ENCODE assay signal across 8 mouse cellular contexts in genomic region chr17:45474669-45475465, GRCm38 (mm10). TPM values are rescaled to one million over a fixed set of nuclear protein-coding genes. Genes with fewer than 3 reads are reported as not detected.
DNase-seq lines count a peak whose midpoint lies in the region; ATAC-seq lines count a peak whose summit lies in the region.

Gene Spats1 (minus strand): TSS chr17:45475415.

- peaks cover 17% of the 10 kb centered on the region for H3K4me1 ChIP-seq in embryonic facial prominence, embryonic 10.5 days
- H3K4me1 ChIP-seq in limb, embryonic 13.5 days: 0 out of 2 replicates have a peak, but pooled peaks cover 8% of the 10 kb centered on the region
- peaks cover 11% of the 10 kb centered on the region for H3K4me1 ChIP-seq in midbrain, embryonic 15.5 days

- no peaks in the 10 kb centered on the region for H3K9me3 ChIP-seq in embryonic facial prominence, embryonic 10.5 days
- H3K9me3 ChIP-seq in limb, embryonic 13.5 days: no peaks in the 10 kb centered on the region
- H3K9me3 ChIP-seq in midbrain, embryonic 15.5 days: no peaks in the 10 kb centered on the region

- peaks cover 55% of the 10 kb centered on the region for H3K27me3 ChIP-seq in embryonic facial prominence, embryonic 10.5 days (replicated peaks; ENCODE audit: low read depth, poor library complexity, severe bottlenecking)
- peaks cover 34% of the 10 kb centered on the region for H3K27me3 ChIP-seq in limb, embryonic 13.5 days
- no peaks in the 10 kb centered on the region; the same call in 1 of the 2 replicates for H3K27me3 ChIP-seq in midbrain, embryonic 15.5 days (replicated peaks)
- H3K27me3 ChIP-seq in splenic B cell, adult 2 months (ENCODE audit: control insufficient read depth, insufficient read depth, low read length, poor library complexity, severe bottlenecking): no peaks in the 10 kb centered on the region; the same call in 1 of the 2 replicates

- peak; percentile 70 for ATAC-seq in limb, embryonic 13.5 days (ENCODE audit: low FRiP score, low read depth)
- ATAC-seq in midbrain, embryonic 15.5 days (replicated peaks): peak; percentile 90

- peak within 1 kb of the TSS; percentile 59 for H3K4me3 ChIP-seq in embryonic facial prominence, embryonic 10.5 days
- peak within 1 kb of the TSS; percentile 47 for H3K4me3 ChIP-seq in limb, embryonic 13.5 days
- peak within 1 kb of the TSS; percentile 40 for H3K4me3 ChIP-seq in midbrain, embryonic 15.5 days

- DNase-seq in A20 (ENCODE audit: low read depth, low spot score): peak; percentile 72
- DNase-seq in adrenal gland, postnatal 14 days: peak; percentile 81
- DNase-seq in embryonic facial prominence, embryonic 10.5 days (ENCODE audit: low spot score): peak; percentile 77
- peak; percentile 29 to 39 for DNase-seq in heart, adult 9 months (ENCODE audit: low spot score in 2 of 2)
- peak; percentile 35 for DNase-seq in kidney, adult 9 months
- DNase-seq in splenic B cell, adult 2 months (ENCODE audit: low read depth, low spot score): peak; percentile 45

- 6% methylated on average over 30 of the region's 30 CpGs for WGBS in embryonic facial prominence, embryonic 10.5 days
- WGBS in limb, embryonic 13.5 days: 7% methylated on average over 30 of the region's 30 CpGs
- 5% methylated on average over 30 of the region's 30 CpGs for WGBS in midbrain, embryonic 15.5 days

- no peaks in the 10 kb centered on the region for H3K36me3 ChIP-seq in embryonic facial prominence, embryonic 10.5 days (replicated peaks)
- no peaks in the 10 kb centered on the region for H3K36me3 ChIP-seq in limb, embryonic 13.5 days
- H3K36me3 ChIP-seq in midbrain, embryonic 15.5 days (replicated peaks): no peaks in the 10 kb centered on the region
- no peaks in the 10 kb centered on the region for H3K36me3 ChIP-seq in splenic B cell, adult 2 months (ENCODE audit: control insufficient read depth, insufficient read depth, low read length, poor library complexity, severe bottlenecking)

- peak within 1 kb of the TSS; percentile 65 for H3K4me2 ChIP-seq in limb, embryonic 13.5 days (replicated peaks)
- H3K4me2 ChIP-seq in midbrain, embryonic 15.5 days: peak within 1 kb of the TSS; percentile 65

- H3K27ac ChIP-seq in embryonic facial prominence, embryonic 10.5 days (replicated peaks): peak within 1 kb of the TSS; percentile 30; the same call in 1 of the 2 replicates
- no peak within 1 kb of the TSS for H3K27ac ChIP-seq in limb, embryonic 13.5 days
- H3K27ac ChIP-seq in midbrain, embryonic 15.5 days: peak within 1 kb of the TSS; percentile 66

- peak within 1 kb of the TSS; percentile 48 for H3K9ac ChIP-seq in limb, embryonic 13.5 days
- H3K9ac ChIP-seq in midbrain, embryonic 15.5 days: peak within 1 kb of the TSS; percentile 40

RNA-seq across cellular contexts. Expression of gene Spats1, which starts in this region (rescaled TPM):
- not detected in 2 replicates for total RNA-seq in adrenal gland, postnatal 14 days (2021)
- 0.39 and 0.55 TPM in 2 replicates for polyA plus RNA-seq in embryonic facial prominence, embryonic 10.5 days (2016; fragmentation: Nextera tagmentation; extraction: Ambion mirVana)
- polyA plus RNA-seq in limb, embryonic 13.5 days (2015; fragmentation: Nextera tagmentation; extraction: Ambion mirVana): 0.70 and 0.98 TPM in 2 replicates
- 1.6 TPM in 2 replicates for polyA plus RNA-seq in midbrain, embryonic 15.5 days (2015; fragmentation: Nextera tagmentation; extraction: Ambion mirVana)

Comparison
In these comparisons a context has a peak if more than half of its experiments do, and no peak if none do; other contexts are left out.
1. Peak in DNase-seq in adrenal gland, postnatal 14 days; RNA of the gene not detected or under 1 TPM.
2. Peak in DNase-seq, H3K4me3 ChIP-seq and H3K27ac ChIP-seq in embryonic facial prominence, embryonic 10.5 days; RNA of the gene not detected or under 1 TPM.
3. Peak in ATAC-seq, H3K4me3 ChIP-seq, H3K9ac ChIP-seq and H3K4me2 ChIP-seq in limb, embryonic 13.5 days; RNA of the gene not detected or under 1 TPM.